Mouse (Mus musculus) stomach, embryonic 15.5 days (tissue): ENCODE results near the gene Mcrs1. TPM values are rescaled to one million over a fixed set of nuclear protein-coding genes. Genes with fewer than 3 reads are reported as not detected.
"Not testable (repeated sequence)": the region's sequence is repeated elsewhere in the genome, so short reads cannot be mapped to it uniquely, and the experiment has no call there.

Source experiments
- ATAC-seq: fragments of 200-750 bp; cut with Nextera tagmentation; 2 replicates; pipeline ENCODE4 v1.8.0; 2017; ENCODE audit warnings: low read depth, moderate number of reproducible peaks, moderate TSS enrichment; ENCODE audit not compliant: insufficient read depth, low FRiP score
- H3K27ac ChIP-seq: fragments of 300-500 bp; sonication (generic); 2 replicates; pipeline ENCODE4 v1.5.1; 2015; ENCODE audit warnings: mild to moderate bottlenecking, inconsistent platforms
- H3K27me3 ChIP-seq: fragments of 300-500 bp; sonication (generic); replicated peaks from 2 replicates; pipeline ENCODE4 v1.6.1; 2015; ENCODE audit warnings: inconsistent platforms
- H3K36me3 ChIP-seq: fragments of 300-500 bp; sonication (generic); 2 replicates; pipeline ENCODE4 v1.6.1; 2015; ENCODE audit warnings: inconsistent platforms
- H3K4me1 ChIP-seq: fragments of 300-500 bp; sonication (generic); 2 replicates; pipeline ENCODE4 v1.6.1; 2015; ENCODE audit warnings: inconsistent platforms
- H3K4me2 ChIP-seq: fragments of 300-500 bp; sonication (generic); 2 replicates; pipeline ENCODE4 v1.6.1; 2015; ENCODE audit warnings: mild to moderate bottlenecking, inconsistent platforms
- H3K4me3 ChIP-seq: fragments of 300-500 bp; sonication (generic); replicated peaks from 2 replicates; pipeline ENCODE4 v1.5.1; 2015; ENCODE audit warnings: inconsistent platforms
- H3K9ac ChIP-seq: fragments of 300-500 bp; sonication (generic); 2 replicates; pipeline ENCODE4 v1.6.1; 2015; ENCODE audit warnings: inconsistent platforms
- H3K9me3 ChIP-seq: fragments of 300-500 bp; sonication (generic); 2 replicates; pipeline ENCODE4 v1.6.1; 2016; ENCODE audit warnings: inconsistent platforms
- WGBS: fragments of 180-500 bp; shearing (Covaris S2); methylation state at CpG from one replicate; pipeline ENCODE4 v1.1.7; 2015; 5-methylcytosine and 5-hydroxymethylcytosine counted together
- polyA plus RNA-seq: library from polyadenylated mRNA; unstranded; fragments of >200 nt; fragmentation: Nextera tagmentation; extraction: Ambion mirVana; gene quantifications from 2 replicates; pipeline ENCODE4 v1.2.1, GENCODE M21; 2015

Mcrs1 gene
- polyA plus RNA-seq, 1 experiment from 2014 or later: 107 TPM

GRCm38 (mm10) chr15:99265679-99266078 is 13.9 kb upstream of the Mcrs1 start:
- Histone ChIP-seq H3K36me3 (no peaks in the 10 kb centered on the region), H3K9ac (no peak overlapping the region), H3K27me3 (no peaks in the 10 kb centered on the region), H3K4me2 (no peak overlapping the region), H3K4me1 (no peaks in the 10 kb centered on the region), H3K27ac (no peak overlapping the region), H3K9me3 (no peaks in the 10 kb centered on the region), H3K4me3 (no peak overlapping the region)
- ATAC-seq: peak; percentile 58; the same call in 1 of the 2 replicates
- 13% methylated on average over 4 of the region's 4 CpGs for WGBS

- no peak for ATAC-seq
- no peak overlapping the region for H3K4me3 ChIP-seq
- no peaks in the 10 kb centered on the region for H3K27me3 ChIP-seq
- H3K4me1 ChIP-seq: no peaks in the 10 kb centered on the region
- no peaks in the 10 kb centered on the region for H3K9me3 ChIP-seq
- no peak overlapping the region for H3K9ac ChIP-seq
- WGBS: 79% methylated on average over 2 of the region's 2 CpGs
- no peak overlapping the region for H3K4me2 ChIP-seq
- no peaks in the 10 kb centered on the region for H3K36me3 ChIP-seq
- H3K27ac ChIP-seq: no peak overlapping the region
Observed at GRCm38 (mm10) chr15:99264363-99264762, 12.6 kb upstream of the Mcrs1 start.

DNA sequence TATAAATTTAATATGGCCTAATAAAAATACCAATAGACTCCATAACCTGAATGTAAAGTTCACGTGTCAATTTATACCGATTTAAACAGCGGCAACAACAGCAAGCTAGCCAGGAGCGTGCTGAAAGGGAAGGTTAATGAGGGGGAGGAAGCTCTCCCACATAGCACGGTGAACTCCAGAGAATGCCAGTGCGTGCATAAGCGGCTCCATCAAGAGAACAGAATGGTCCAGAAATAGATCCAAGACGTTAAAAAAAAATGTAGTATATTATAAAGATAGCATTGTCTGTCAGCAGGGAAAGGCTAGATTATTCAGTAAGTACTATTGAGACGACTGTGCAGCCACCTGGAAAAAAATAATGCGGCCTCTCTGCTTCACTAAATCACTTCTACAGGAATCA is 10.9 kb upstream of the Mcrs1 start:
- Histone ChIP-seq H3K9me3 (no peaks in the 10 kb centered on the region), H3K27me3 (no peaks in the 10 kb centered on the region), H3K27ac (no peak overlapping the region), H3K4me3 (no peak overlapping the region), H3K4me2 (no peak overlapping the region), H3K4me1 (no peaks in the 10 kb centered on the region), H3K36me3 (no peaks in the 10 kb centered on the region), H3K9ac (no peak overlapping the region)
- no peak for ATAC-seq
- 59% methylated on average over 10 of the region's 10 CpGs for WGBS

GRCm38 (mm10) chr15:99259730-99260252 is 8.0 kb upstream of the Mcrs1 start:
- Histone ChIP-seq H3K27me3 (no peaks in the 10 kb centered on the region), H3K27ac (peak overlapping the region; percentile 33), H3K4me1 (no peaks in the 10 kb centered on the region), H3K4me2 (peak overlapping the region; percentile 51), H3K4me3 (peak overlapping the region; percentile 25), H3K9ac (no peak overlapping the region), H3K36me3 (no peaks in the 10 kb centered on the region), H3K9me3 (no peaks in the 10 kb centered on the region)
- peak; percentile 65; the same call in 1 of the 2 replicates for ATAC-seq
- WGBS: 2% methylated on average over 7 of the region's 10 CpGs

GRCm38 (mm10) chr15:99259167-99259729 is 7.5 kb upstream of the Mcrs1 start:
- Histone ChIP-seq H3K27me3 (no peaks in the 10 kb centered on the region), H3K4me3 (0 out of 2 replicates have a peak overlapping the region, but pooled peaks have one; percentile 4)
- 55% methylated on average over 8 of the region's 8 CpGs for WGBS

DNA sequence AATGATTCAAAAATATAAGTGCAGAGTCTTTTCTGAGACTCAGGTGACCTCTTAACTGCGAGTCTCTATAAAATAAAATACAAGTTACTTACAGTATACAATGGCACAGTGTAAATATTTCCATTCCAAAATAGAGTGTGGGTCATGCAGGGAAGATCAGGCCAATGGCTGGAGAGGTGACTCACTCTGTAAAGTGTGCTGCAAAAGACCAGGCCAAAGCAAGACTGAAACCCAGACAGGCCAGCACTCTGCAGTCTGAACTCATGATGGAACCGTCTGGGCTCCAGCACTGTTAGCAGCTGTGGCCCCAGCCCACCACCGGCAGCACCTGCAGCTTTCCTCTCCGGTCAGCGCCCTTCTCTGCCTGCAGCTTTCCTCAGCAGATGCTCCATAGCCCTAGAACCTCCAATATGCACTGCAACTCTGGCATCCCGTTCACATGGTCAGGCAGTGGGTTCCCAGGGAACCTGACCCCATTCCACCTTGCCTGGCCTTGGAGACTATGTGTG is 3.5 kb upstream of the Mcrs1 start:
- H3K27ac ChIP-seq: no peak overlapping the region
- WGBS: 87% methylated on average over 6 of the region's 6 CpGs
- no peaks in the 10 kb centered on the region for H3K27me3 ChIP-seq
- H3K4me2 ChIP-seq: no peak overlapping the region
- H3K4me3 ChIP-seq: no peak overlapping the region
- ATAC-seq: no peak
- no peaks in the 10 kb centered on the region for H3K36me3 ChIP-seq
- H3K4me1 ChIP-seq: 0 out of 2 replicates have a peak, but pooled peaks cover 7% of the 10 kb centered on the region
- H3K9me3 ChIP-seq: no peaks in the 10 kb centered on the region
- H3K9ac ChIP-seq: no peak overlapping the region

More at GRCm38 (mm10) chr15:99259167-99259729, 7.5 kb upstream of the Mcrs1 start:
- H3K9ac ChIP-seq: no peak overlapping the region
- no peaks in the 10 kb centered on the region for H3K4me1 ChIP-seq
- no peak; the same call in 1 of the 2 replicates for ATAC-seq
- H3K4me2 ChIP-seq: peak overlapping the region; percentile 50
- no peaks in the 10 kb centered on the region for H3K36me3 ChIP-seq
- peak overlapping the region; percentile 1; the same call in 1 of the 2 replicates for H3K27ac ChIP-seq
- H3K9me3 ChIP-seq: no peaks in the 10 kb centered on the region

GRCm38 (mm10) chr15:99254477-99255005 is 2.8 kb upstream of the Mcrs1 start:
- Histone ChIP-seq H3K27ac (no peak overlapping the region), H3K4me3 (no peak overlapping the region), H3K4me2 (no peak overlapping the region), H3K27me3 (no peaks in the 10 kb centered on the region), H3K9ac (no peak overlapping the region), H3K9me3 (no peaks in the 10 kb centered on the region), H3K4me1 (0 out of 2 replicates have a peak, but pooled peaks cover 7% of the 10 kb centered on the region), H3K36me3 (no peaks in the 10 kb centered on the region)
- ATAC-seq: no peak
- WGBS: 89% methylated on average over 2 of the region's 2 CpGs

DNA sequence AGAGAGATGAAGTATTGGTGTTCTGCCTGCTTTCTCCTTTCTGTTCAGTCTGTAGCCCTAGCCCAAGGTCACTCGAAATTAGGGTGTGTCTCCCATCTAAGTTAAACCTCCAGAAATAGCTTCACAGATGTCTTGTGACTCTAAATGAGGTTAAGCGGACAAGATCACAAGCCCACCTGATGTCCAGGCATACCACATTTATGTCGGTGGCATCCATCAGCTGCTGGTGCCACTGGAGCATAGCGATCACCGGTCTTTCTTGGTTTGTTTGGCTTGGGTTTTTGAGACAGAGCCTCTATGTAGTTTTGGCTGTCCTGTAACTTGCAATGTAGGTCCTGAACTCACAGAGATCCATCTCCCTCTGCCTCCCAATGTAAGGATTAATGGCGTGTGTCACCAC is 2.0 kb upstream of the Mcrs1 start:
- H3K4me1 ChIP-seq: 0 out of 2 replicates have a peak, but pooled peaks cover 7% of the 10 kb centered on the region
- no peak overlapping the region for H3K9ac ChIP-seq
- no peaks in the 10 kb centered on the region for H3K9me3 ChIP-seq
- H3K4me2 ChIP-seq: no peak overlapping the region
- 0 out of 2 replicates have a peak, but pooled peaks cover 6% of the 10 kb centered on the region for H3K36me3 ChIP-seq
- ATAC-seq: no peak
- no peak overlapping the region for H3K4me3 ChIP-seq
- H3K27ac ChIP-seq: no peak overlapping the region
- no peaks in the 10 kb centered on the region for H3K27me3 ChIP-seq
- 88% methylated on average over 6 of the region's 6 CpGs for WGBS

DNA sequence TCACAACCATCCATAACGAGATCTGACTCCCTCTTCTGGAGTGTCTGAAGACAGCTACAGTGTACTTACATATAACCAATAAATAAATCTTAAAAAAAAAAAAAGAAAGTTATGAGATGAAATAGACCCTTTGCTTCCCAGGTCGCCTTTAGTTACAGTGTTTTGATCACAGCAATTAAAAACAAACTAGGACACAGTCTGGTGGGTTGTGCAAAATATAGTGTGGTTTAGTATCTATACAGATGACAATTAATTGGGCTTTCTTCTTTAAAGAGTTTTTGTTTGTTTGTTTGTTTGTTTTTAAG is 1.4 kb upstream of the Mcrs1 start:
- not testable (repeated sequence) for H3K9me3 ChIP-seq, H3K27me3 ChIP-seq, ATAC-seq, H3K4me1 ChIP-seq, H3K9ac ChIP-seq, H3K4me3 ChIP-seq
- Histone ChIP-seq H3K36me3 (0 out of 2 replicates have a peak, but pooled peaks cover 12% of the 10 kb centered on the region), H3K27ac (peak overlapping the region; percentile 97), H3K4me2 (peak overlapping the region; percentile 69)
- WGBS: 39% methylated on average over 2 of the region's 2 CpGs

DNA sequence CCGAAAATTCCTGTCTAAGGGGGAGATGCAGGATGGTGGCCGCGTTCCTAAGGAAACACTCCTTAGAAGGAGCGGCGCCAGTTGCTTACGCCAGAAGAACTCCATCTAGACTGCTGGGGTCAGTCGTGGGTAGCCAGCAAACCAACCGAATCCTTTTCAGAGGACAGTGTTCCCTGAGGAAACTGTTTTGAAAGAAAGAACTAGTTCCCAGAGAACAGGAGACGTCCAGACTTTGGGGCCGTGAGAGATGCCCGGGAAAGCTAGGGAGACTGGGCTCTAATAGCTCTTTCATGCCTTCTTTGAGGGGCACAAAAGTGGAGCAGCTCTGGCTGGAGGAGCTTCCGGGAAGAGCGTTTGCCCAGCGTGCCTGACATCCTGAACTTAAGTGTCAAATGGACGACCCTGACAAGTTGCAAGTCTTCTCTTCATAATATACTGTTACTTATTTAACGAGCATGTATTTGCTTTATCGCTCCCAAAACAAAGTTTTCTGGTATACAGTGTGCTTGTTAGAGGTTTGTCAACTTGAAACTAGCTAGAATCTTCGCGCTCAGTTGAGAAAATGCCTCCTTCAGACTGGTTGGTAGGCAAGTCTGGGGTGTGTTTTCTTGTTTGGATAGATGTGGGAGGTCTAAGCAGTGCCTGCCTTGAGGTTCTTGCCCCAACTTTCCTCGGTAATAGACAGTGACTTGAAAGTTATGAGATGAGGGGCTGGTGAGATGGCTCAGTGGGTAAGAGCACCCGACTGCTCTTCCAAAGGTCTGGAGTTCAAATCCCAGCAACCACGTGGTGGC is 817 bp upstream of the Mcrs1 start:
- ATAC-seq: peak; percentile 42
- WGBS: 2% methylated on average over 22 of the region's 22 CpGs

GRCm38 (mm10) chr15:99251111-99251510 is 650 bp downstream of the Mcrs1 start:
- peaks cover 21% of the 10 kb centered on the region for H3K36me3 ChIP-seq
- not testable (repeated sequence) for H3K27me3 ChIP-seq, H3K27ac ChIP-seq, H3K9me3 ChIP-seq, H3K4me1 ChIP-seq, H3K9ac ChIP-seq
- peak overlapping the region; percentile 60 for H3K4me3 ChIP-seq
- 0 out of 2 replicates have a peak, but pooled peaks have one; percentile 3 for ATAC-seq
- WGBS: 0% methylated on average over 14 of the region's 15 CpGs
- peak overlapping the region; percentile 69 for H3K4me2 ChIP-seq

More for the DNA sequence above, 817 bp upstream of the Mcrs1 start:
- Histone ChIP-seq H3K9me3 (no peaks in the 10 kb centered on the region), H3K4me3 (peak overlapping the region; percentile 60), H3K36me3 (0 out of 2 replicates have a peak, but pooled peaks cover 14% of the 10 kb centered on the region), H3K9ac (peak overlapping the region; percentile 16; the same call in 1 of the 2 replicates), H3K27me3 (no peaks in the 10 kb centered on the region), H3K4me2 (peak overlapping the region; percentile 69), H3K27ac (peak overlapping the region; percentile 97), H3K4me1 (0 out of 2 replicates have a peak, but pooled peaks cover 7% of the 10 kb centered on the region)
